Mouse (Mus musculus) embryo, embryonic 11 days (tissue): ENCODE measurements at regions not wholly inside any gene's neighbourhood (a gene's known extent, or its start where the extent isn't known, plus 50 kb on each side); places are given as distances from the start of the nearest gene placed in this dataset.
"Not testable (repeated sequence)": the region's sequence is repeated elsewhere in the genome, so short reads cannot be mapped to it uniquely, and the experiment has no call there.

Source experiments
- DNase-seq: peaks from one replicate; pipeline ENCODE4 v3.0.0-alpha.2; 2015

- not testable (repeated sequence) for DNase-seq
Observed at GRCm38 (mm10) chr4:69410411-69410810, 456.2 kb upstream of the Brinp1 start.

GRCm38 (mm10) chr4:69395451-69395850 is 441.3 kb upstream of the Brinp1 start:
- DNase-seq, result no peak

- DNase-seq, result no peak
Observed at GRCm38 (mm10) chr4:69383318-69383717, 429.1 kb upstream of the Brinp1 start.

GRCm38 (mm10) chr4:69346979-69347465 is 392.8 kb upstream of the Brinp1 start:
- DNase-seq, result no peak

- peak; percentile 2 for DNase-seq
Observed at GRCm38 (mm10) chr4:69327606-69328005, 373.4 kb upstream of the Brinp1 start.
